Mouse (Mus musculus) T-cell, adult 2 months (primary cell): ENCODE measurements around the gene Tpk1.

Source experiments
- DNase-seq: peaks from one replicate; pipeline ENCODE4 v3.0.0; 2022; ENCODE audit warnings: low spot score

The Tpk1 gene

DNA sequence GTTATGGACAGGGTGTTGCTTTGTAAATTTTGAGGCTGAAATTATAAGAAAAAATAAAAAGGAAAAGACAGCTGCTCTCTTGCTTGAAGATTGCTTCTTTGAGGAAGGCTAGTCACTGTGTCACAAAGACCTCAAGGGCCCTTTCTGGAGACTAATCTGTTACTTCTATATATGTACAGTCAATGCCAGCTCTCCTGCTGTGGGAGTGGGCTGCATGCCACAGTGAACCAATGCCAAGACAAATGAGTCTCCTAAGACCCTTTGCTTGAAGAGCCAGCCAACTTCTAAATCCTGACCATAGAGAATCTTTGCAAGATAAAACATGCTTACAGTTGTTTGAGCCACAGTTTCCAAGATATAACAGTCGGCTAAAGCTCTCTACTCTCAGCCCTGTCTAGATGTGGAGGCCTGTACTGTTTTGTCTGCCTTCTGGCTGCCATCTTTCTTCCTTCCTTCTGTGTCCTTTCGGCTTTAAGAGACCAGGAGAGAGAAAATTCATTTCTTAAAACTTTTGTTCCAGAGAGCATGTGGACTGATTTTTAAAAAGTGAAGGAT, 230.0 kb downstream of the Tpk1 start:
- DNase-seq, result no peak

DNA sequence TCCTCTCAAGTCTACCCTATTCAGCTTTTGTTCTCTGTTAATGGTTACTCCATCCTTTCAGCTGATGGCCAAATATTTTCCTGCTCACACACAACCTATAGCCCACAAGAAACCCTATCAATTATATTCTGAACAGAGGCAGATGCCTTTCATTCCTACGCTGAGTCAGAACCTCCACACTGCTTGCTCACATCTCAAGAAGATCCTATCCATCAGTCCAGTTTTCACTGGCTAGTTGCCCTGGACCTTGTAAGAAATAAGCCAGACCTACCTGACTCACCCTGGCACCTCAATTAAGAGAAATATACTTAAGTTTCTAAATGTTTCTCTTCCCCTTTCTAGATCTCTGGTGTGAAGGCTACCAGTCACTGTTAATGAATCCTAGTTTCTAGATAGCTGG, 231.7 kb downstream of the Tpk1 start:
- no peak for DNase-seq

GRCm38 (mm10) chr6:43424978-43425377, 241.1 kb downstream of the Tpk1 start:
- DNase-seq, result no peak

DNA sequence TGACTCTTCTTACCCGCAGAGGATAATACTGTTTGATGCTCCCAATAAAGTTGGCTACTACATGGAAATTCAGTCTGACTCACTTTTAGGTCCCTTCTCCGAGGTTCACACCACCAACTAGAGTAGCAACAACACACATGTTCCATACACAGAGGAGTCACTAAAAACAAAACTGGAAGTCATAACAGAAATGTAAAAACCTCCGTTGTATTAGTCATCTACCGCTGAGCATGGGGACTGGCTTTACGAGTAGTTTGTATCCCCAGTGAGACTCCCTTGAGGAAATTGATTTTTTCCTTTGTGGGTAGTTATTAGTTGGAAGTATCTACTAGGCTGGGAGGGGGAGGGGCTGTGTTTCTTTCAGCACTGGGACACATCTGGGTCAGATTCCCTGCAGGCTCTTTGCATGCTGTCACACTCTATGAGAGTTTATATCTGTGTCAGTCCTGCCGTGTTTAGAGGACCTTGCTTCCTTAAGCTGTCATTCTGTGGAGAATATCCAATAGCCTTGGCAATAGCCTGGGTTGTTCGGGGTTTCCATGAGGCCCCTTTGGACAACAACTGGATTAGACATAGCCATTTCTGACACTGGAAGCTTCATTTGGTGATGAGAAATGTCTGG, 245.6 kb downstream of the Tpk1 start:
- DNase-seq, result no peak

DNA sequence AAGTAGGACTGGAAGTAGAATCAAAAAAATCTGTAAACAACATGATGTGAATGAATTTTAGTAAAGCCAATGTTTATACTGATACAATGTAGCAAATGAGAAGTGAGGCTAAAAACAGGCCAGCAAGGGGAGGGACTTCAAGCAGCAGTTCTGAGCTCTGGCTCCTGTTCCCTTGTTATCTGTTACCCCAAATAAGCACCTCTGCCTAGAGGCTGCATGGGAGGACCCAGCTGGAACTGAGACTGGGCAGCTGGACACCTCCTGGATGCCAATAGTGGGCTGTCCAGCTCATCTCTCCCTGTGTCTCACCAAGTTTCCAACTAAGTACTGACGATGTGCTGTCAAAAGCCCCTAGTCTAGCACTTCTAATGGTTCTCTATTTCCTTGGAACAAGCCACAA, 257.1 kb downstream of the Tpk1 start:
- DNase-seq, result no peak

- no peak for DNase-seq
Observed at GRCm38 (mm10) chr6:43403076-43403475, 263.0 kb downstream of the Tpk1 start.

- no peak for DNase-seq
Observed at GRCm38 (mm10) chr6:43402219-43402997, 263.7 kb downstream of the Tpk1 start.

GRCm38 (mm10) chr6:43396426-43396825, 269.7 kb downstream of the Tpk1 start:
- DNase-seq, result no peak

- DNase-seq, result no peak
Observed at GRCm38 (mm10) chr6:43395538-43395937, 270.5 kb downstream of the Tpk1 start.

- DNase-seq, result no peak
Observed at GRCm38 (mm10) chr6:43391358-43391757, 274.7 kb downstream of the Tpk1 start.

- DNase-seq, result no peak
Observed at GRCm38 (mm10) chr6:43387273-43387672, 278.8 kb downstream of the Tpk1 start.

DNA sequence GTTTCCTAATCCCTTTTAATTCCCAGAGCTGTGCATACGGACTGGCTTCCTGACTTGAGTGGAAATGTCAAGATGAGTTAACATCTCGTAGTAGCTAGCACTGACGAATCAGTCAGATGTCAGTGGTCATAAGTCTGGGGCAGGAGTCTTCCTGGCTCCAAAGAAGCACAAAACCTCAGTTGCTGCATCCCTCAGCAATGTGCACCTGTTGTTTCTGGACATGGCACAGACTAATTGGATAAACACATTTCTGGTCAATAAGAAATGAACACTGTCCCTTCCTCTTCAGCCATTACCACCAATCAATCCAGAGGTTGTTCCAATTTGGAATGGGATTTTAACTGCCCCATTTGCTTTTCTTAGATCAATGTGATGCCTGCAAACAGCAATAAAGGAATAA, 281.2 kb downstream of the Tpk1 start:
- no peak for DNase-seq

DNA sequence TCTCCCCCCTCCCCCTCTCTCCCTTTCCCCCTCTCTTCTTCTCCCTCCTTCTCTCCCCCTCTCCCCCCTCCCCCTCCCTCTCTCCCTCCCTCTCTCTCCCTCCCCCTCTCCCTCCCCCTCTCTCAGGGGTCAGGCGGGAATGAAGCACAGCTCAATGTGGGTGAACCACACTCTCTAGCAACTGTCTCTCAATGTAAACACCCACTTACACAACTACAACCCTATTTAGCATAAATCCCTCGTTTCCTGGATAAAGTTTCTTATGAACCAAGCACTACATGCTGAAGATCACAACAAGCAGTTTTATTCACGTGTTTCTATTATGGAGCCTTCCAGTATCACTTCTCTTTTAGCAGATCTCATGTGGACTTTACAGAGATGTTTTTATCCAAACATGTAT, 281.8 kb downstream of the Tpk1 start:
- no peak for DNase-seq

DNA sequence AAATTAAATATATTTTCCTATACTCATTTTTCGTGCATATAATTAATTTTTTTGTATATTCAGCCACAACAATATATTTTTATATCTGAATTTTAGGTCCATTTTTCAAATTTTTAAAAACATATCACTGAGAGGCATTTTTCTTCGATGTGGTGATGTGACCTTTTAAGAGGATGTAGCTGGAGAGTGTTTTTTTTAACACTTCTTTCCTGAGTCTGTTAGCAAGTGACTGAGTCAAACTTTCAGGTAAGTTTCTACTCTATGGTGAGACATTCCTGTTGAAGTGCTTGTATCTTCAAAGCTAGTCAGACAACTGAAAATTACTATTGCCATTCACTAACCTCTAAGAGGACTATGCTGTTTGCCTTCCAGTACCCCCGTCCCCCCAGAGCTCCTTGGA, 283.3 kb downstream of the Tpk1 start:
- no peak for DNase-seq

DNA sequence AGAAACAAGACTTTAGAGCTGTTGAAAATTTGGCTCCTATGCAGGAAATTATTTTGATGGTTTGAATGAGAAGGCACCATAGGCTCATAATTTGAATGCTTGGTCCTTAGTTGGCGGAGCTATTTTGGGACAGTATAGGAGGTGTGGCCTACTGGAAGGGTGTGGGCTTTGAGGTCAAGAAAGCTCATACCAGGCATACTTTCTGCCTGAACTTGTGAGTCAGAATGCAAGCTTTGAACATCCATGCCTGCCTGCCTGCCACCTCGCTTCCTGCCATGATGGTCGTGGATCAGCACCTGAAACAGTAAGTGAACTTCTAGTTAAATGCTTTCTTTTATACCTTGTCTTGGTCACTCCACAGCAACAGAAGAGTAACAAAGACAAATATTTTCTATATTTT, 283.8 kb downstream of the Tpk1 start:
- DNase-seq, result no peak

DNA sequence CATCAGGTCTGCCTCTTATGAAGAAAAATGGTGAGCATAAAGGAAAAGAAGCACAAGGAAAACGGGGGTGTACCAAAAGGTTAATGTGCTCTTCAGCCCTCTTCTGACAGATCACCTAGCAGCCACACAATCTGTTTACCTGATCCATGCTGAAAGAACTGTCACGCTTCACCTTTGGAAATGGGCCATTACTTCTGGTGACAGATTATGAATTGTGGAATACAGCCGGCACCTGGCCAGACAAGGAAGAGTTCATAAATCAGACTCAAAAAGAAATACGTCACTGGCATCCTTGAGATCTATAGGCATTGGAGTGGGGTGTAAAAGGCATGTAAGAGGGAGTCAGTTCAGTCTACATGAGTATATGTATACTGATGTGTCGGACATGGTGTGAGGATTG, 292.9 kb downstream of the Tpk1 start:
- no peak for DNase-seq

GRCm38 (mm10) chr6:43367434-43367945, 298.6 kb downstream of the Tpk1 start:
- no peak for DNase-seq

DNA sequence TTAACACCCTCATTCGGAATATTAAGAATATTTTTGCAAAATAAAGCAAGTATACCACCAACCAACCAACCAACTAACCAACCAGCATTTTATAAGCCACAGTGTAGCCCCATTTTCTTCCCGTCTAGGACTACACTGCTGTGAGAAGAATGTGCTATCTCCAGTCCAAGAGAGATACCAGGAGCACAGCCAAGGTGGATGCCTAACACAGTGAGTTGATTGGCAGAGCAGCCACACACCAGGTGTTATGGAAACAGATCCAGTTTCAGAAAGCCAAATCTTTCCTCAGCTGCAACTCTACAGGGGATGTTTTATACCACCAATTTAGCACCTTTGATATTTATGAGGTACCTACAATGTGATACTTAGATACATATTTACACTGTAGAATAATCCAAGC, 299.1 kb downstream of the Tpk1 start:
- DNase-seq, result no peak

- no peak for DNase-seq
Observed at GRCm38 (mm10) chr6:43363917-43364316, 302.2 kb downstream of the Tpk1 start.

GRCm38 (mm10) chr6:43363291-43363820, 302.7 kb downstream of the Tpk1 start:
- no peak for DNase-seq

DNA sequence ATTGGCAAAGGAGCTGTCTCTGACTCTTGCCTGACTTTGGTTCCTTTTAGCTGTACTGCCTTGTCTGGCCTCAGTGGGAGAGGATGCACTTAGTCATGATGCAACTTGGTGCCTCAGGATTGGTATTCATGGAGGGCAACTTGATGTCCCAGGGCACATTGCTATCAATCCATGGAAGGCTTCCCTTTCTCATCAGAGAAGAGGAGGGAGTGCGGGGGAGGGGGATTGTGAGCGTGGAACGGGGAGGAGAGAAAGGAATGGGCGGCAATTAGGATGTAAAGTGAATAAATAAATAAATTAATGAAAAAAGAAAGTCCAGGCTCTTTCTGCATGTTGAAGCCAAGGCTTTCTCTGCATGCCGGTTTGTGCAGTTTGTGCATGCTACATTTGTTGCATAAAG, 304.8 kb downstream of the Tpk1 start:
- DNase-seq, result no peak

- no peak for DNase-seq
Observed at GRCm38 (mm10) chr6:43360214-43360613, 305.9 kb downstream of the Tpk1 start.
